Mouse (Mus musculus) forebrain, postnatal 0 days (tissue): Measurements from ENCODE around the gene Sephs2. TPM values are rescaled to one million over a fixed set of nuclear protein-coding genes. Genes with fewer than 3 reads are reported as not detected.

ENCODE experiments used
- ATAC-seq: fragments of 200-750 bp; cut with Nextera tagmentation; 2 replicates; pipeline ENCODE4 v1.8.0; 2017; ENCODE audit warnings: mild to moderate bottlenecking, moderate library complexity
- DNase-seq: peaks from one replicate; pipeline ENCODE4 v3.0.0-alpha.2; 2015
- H3K27ac ChIP-seq: fragments of 300-500 bp; sonication (generic); 2 replicates; pipeline ENCODE4 v1.5.1; 2014; ENCODE audit warnings: low read depth, mild to moderate bottlenecking, antibody characterized with exemption, low read length, moderate library complexity, mixed read lengths
- H3K27me3 ChIP-seq: fragments of 300-500 bp; sonication (generic); 2 replicates; pipeline ENCODE4 v1.6.1; 2014; ENCODE audit warnings: mild to moderate bottlenecking, low read length, mixed read lengths; ENCODE audit not compliant: insufficient read depth
- H3K36me3 ChIP-seq: fragments of 300-500 bp; sonication (generic); 2 replicates; pipeline ENCODE4 v1.6.1; 2014; ENCODE audit warnings: mild to moderate bottlenecking, moderate library complexity; ENCODE audit not compliant: insufficient read depth
- H3K4me1 ChIP-seq: fragments of 300-500 bp; sonication (generic); 2 replicates; pipeline ENCODE4 v1.6.1; 2014; ENCODE audit warnings: antibody characterized with exemption; ENCODE audit not compliant: insufficient read depth
- H3K4me2 ChIP-seq: fragments of 300-500 bp; sonication (generic); 2 replicates; pipeline ENCODE4 v1.6.1; 2014; ENCODE audit warnings: low read depth, mild to moderate bottlenecking, moderate library complexity
- H3K4me3 ChIP-seq: fragments of 300-500 bp; sonication (generic); 2 replicates; pipeline ENCODE4 v1.5.1; 2014; ENCODE audit warnings: low read depth, low read length, mixed read lengths
- H3K9ac ChIP-seq: fragments of 300-500 bp; sonication (generic); 2 replicates; pipeline ENCODE4 v1.6.1; 2014; ENCODE audit warnings: mild to moderate bottlenecking
- H3K9me3 ChIP-seq: fragments of 300-500 bp; sonication (generic); 2 replicates; pipeline ENCODE4 v1.6.1; 2016; ENCODE audit warnings: low read length
- CTCF ChIP-seq: sonication (generic); IDR thresholded peaks from 2 replicates; pipeline ENCODE4 v1.5.1; 2016; ENCODE audit warnings: antibody characterized with exemption, control low read depth, low read depth
- WGBS: fragments of 180-500 bp; shearing (Covaris S2); extraction: QIAGEN DNeasy Blood & Tissue Kit; methylation state at CpG from one replicate; pipeline ENCODE4 v1.1.7; 2014; 5-methylcytosine and 5-hydroxymethylcytosine counted together
- polyA plus RNA-seq: library from polyadenylated mRNA; unstranded; fragments of >200 nt; fragmentation: Nextera tagmentation; extraction: Ambion mirVana; gene quantifications from 2 replicates; pipeline ENCODE4 v1.2.1, GENCODE M21; 2015
- total RNA-seq: library from RNA; depleted of rRNA; stranded (reverse); fragments of >200 nt; gene quantifications from 2 replicates; pipeline ENCODE4 v1.2.3, GENCODE M21; 2014; rRNA removed

Gene Sephs2
- 73.0 and 78.0 TPM in 2 replicates for total RNA-seq
- polyA plus RNA-seq, result 82.4 and 83.5 TPM in 2 replicates

DNA sequence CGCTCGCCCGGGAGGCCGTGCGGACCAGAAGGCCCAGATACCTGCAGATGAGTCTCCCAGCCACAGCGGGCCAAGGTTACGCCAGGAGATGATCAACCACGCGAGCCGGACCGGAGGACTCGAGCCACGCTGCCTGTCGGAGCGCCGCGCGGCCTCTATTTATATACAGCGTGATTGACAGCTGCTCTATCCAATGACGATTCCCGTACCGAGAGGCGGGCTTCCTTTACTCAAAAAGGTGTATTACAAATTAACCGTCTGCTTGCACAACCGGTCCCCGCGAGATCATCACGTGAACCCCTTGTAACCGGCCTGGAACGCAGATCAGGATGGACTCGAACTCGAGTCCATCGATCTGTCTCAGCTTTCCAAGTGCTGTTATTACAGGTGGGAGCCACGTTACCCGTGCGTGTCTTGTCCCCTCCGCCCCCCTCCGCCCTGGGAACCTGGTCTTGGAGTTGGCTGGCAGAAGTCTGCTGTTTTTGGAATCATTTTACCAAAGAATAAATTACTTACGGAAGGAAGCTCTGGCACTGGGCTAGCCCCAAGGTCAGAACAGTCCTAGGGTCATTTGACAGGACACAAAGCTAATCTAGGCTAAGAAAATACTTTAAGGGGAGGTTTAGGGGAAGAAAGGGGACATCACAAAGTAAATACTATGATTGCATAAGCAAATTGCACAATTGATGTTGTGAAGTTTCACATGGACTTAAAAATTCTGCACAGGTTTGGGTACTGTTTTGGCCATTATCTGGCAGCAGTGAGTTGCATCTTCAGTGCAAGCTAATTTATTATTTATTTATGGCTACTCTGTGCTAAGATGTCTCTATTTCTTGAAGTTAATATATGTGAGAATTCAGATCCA lies at the start of gene Sephs2:
Gene Sephs2 (minus strand): TSS at position 131 of the 865 bp plus-strand sequence.
- Histone ChIP-seq H3K27ac (peak within 1 kb of the TSS; percentile 80), H3K36me3 (peaks cover 9% of the 10 kb centered on the region; the same call in 1 of the 2 replicates), H3K9me3 (no peaks in the 10 kb centered on the region), H3K27me3 (no peaks in the 10 kb centered on the region), H3K4me1 (peaks cover 4% of the 10 kb centered on the region; the same call in 1 of the 2 replicates), H3K9ac (peak within 1 kb of the TSS; percentile 93), H3K4me2 (peak within 1 kb of the TSS; percentile 81), H3K4me3 (peak within 1 kb of the TSS; percentile 84)
- 2% methylated on average over 39 of the region's 39 CpGs for WGBS
- ATAC-seq, result peak; percentile 94
- TF ChIP-seq CTCF, result no peak
- DNase-seq, result peak; percentile 96

DNA sequence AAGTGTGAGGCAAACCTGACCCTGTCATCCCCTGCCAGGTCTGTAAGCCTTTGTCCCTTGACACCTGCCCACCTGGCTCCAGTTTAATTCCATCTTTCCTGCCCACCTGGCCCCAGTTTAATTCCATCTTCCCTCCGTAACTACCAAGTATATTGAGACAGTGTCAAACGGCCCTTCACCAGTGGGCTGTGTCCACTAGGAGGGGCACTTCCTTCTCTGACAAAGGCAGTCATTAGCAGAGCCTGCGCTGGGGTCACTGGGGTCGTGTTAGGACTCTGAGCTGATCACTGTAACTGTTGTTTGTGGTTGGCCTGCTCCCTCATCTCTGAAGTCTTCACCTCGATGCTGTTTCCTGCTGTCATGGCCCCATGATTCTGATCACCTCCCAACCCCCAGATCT lies 48.2 kb upstream of the Sephs2 start:
- no peak overlapping the region for H3K27ac ChIP-seq
- DNase-seq (no peak), ATAC-seq (no peak)
- no peaks in the 10 kb centered on the region for H3K4me1 ChIP-seq
- 43% methylated on average over 5 of the region's 5 CpGs for WGBS
- H3K27me3 ChIP-seq, result no peaks in the 10 kb centered on the region
- TF ChIP-seq CTCF, result peak; percentile 16; the same call in 1 of the 2 replicates
- no peak overlapping the region for H3K4me2 ChIP-seq
- H3K36me3 ChIP-seq, result no peaks in the 10 kb centered on the region
- H3K4me3 ChIP-seq, result no peak overlapping the region
- H3K9ac ChIP-seq, result no peak overlapping the region
- no peaks in the 10 kb centered on the region for H3K9me3 ChIP-seq

DNA sequence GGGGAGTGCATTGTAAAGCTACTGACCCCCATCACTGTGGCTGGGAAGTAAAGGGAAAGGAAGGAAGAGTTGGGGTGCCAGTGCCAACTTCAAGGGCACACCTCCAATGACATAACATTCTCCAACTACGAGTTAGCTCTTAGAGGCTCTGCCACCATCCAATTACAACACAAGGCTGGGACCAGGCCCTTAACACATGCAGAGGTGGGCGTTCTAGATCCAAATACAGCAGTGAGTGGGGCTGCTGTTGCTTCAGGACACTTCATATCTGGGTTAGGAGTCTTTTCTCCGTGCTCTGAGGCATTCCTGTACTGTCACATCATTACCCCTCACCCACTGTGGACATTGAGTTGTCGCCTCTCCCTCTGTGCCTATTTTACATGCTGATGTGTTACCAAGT lies 47.3 kb upstream of the Sephs2 start:
- Histone ChIP-seq H3K4me3 (no peak overlapping the region), H3K27ac (no peak overlapping the region), H3K36me3 (no peaks in the 10 kb centered on the region), H3K9me3 (no peaks in the 10 kb centered on the region), H3K4me1 (no peaks in the 10 kb centered on the region), H3K9ac (no peak overlapping the region), H3K4me2 (no peak overlapping the region), H3K27me3 (no peaks in the 10 kb centered on the region)
- ATAC-seq (no peak), DNase-seq (no peak)
- no peak for TF ChIP-seq CTCF
- WGBS, result 77% methylated on average over 4 of the region's 4 CpGs

DNA sequence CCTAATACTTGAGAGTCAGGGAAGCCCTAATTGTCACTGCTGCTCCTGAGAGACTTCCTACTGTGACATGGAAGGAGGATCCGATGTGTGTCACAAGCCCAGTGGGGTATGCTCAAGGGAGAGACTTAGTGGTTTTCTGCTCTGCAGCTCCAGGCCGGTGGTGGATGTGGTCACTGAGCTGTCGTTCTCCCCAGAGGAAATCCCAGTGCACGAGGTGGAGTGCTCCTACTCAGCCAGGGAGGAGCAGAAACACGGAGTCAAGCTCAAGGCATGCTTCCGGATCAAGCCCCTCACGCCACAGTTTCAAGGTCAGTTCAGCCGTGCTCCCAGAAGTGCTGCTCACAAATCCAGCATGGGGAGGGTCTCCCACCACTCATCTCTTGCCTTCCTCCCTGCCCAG lies 40.1 kb upstream of the Sephs2 start:
- H3K36me3 ChIP-seq, result no peaks in the 10 kb centered on the region
- H3K4me2 ChIP-seq, result no peak overlapping the region
- H3K4me1 ChIP-seq, result no peaks in the 10 kb centered on the region
- no peak for TF ChIP-seq CTCF
- DNase-seq (no peak), ATAC-seq (no peak)
- H3K9me3 ChIP-seq, result no peaks in the 10 kb centered on the region
- WGBS, result 35% methylated on average over 8 of the region's 8 CpGs
- H3K9ac ChIP-seq, result no peak overlapping the region
- no peak overlapping the region for H3K27ac ChIP-seq
- H3K4me3 ChIP-seq, result no peak overlapping the region
- no peaks in the 10 kb centered on the region for H3K27me3 ChIP-seq

- no peak overlapping the region for H3K4me2 ChIP-seq
- H3K27ac ChIP-seq, result no peak overlapping the region
- no peaks in the 10 kb centered on the region for H3K36me3 ChIP-seq
- 73% methylated on average over 12 of the region's 12 CpGs for whole genome bisulfite sequencing
- no peak overlapping the region for H3K9ac ChIP-seq
- no peaks in the 10 kb centered on the region for H3K9me3 ChIP-seq
- DNase-seq (no peak), ATAC-seq (no peak)
- H3K27me3 ChIP-seq, result no peaks in the 10 kb centered on the region
- no peaks in the 10 kb centered on the region for H3K4me1 ChIP-seq
- H3K4me3 ChIP-seq, result no peak overlapping the region
- no peak for TF ChIP-seq CTCF
Measured at GRCm38 (mm10) chr7:127309951-127310350, 36.1 kb upstream of the Sephs2 start.

DNA sequence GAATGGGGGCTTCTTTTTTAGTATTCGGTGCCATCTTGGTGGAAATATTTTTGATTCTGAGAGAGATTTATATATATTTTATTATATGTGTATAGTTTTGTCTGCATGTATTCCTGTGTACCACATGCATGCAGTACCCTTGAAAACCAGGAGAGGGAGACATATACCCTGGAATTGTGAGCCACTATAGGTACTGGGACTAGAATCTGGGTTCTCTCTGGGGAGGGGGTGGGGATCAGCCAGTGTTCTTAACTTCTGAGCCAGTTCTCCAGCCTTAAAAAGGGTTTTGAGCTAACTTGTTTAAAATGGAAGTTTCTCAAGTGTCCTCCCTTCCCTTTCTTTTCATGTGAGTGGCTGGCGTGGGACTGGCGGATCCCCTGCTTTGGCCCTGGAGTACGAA lies 35.0 kb upstream of the Sephs2 start:
- Histone ChIP-seq H3K9ac (no peak overlapping the region), H3K27me3 (no peaks in the 10 kb centered on the region), H3K27ac (no peak overlapping the region), H3K4me1 (no peaks in the 10 kb centered on the region), H3K4me2 (no peak overlapping the region), H3K36me3 (no peaks in the 10 kb centered on the region), H3K4me3 (no peak overlapping the region), H3K9me3 (no peaks in the 10 kb centered on the region)
- TF ChIP-seq CTCF, result peak; percentile 89
- DNase-seq (peak; percentile 89), ATAC-seq (peak; percentile 78)
- 62% methylated on average over 4 of the region's 4 CpGs for WGBS

- no peak for TF ChIP-seq CTCF
- no peak overlapping the region for H3K4me3 ChIP-seq
- ATAC-seq (no peak), DNase-seq (no peak)
- 83% methylated on average over 2 of the region's 2 CpGs for WGBS
- no peaks in the 10 kb centered on the region for H3K27me3 ChIP-seq
- H3K9me3 ChIP-seq, result no peaks in the 10 kb centered on the region
- H3K4me1 ChIP-seq, result no peaks in the 10 kb centered on the region
- H3K36me3 ChIP-seq, result no peaks in the 10 kb centered on the region
- no peak overlapping the region for H3K9ac ChIP-seq
- H3K27ac ChIP-seq, result no peak overlapping the region
- H3K4me2 ChIP-seq, result no peak overlapping the region
Measured at GRCm38 (mm10) chr7:127308431-127308830, 34.6 kb upstream of the Sephs2 start.
